In the genomic region with DNA sequence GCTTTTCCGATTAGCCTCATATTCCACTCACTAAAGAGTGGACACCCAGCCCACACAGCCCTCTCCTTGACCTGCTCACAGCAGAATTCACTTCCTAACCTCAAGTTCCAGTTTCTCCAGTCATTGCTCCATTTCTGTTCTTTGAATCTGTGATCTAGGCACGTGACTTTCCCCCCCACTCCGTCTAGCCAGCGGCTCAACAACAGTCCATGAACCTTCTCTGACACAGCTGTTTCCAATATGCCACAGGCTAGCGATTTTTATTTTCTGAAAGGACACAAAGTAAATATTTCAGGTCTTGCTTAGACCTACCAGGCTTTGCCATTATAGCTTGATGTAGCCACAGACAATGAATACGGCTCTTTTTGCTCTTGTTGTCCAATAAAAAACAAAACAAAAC, we compare ENCODE assay signal across 26 mouse cellular contexts.
DNase-seq lines count a peak whose midpoint lies in the region; ATAC-seq and TF ChIP-seq lines count a peak whose summit lies in the region.
"Had no signal": no experiment of that assay in that cellular context is flagged by ENCODE, and none has a peak within 500 bp of the region (broad histone marks: within the 10 kb centered on the region; RNA-seq: fewer than 3 reads in every experiment).

No protein-coding gene starts in this region.

- TF ChIP-seq POLR2A in embryonic fibroblast, embryonic 13.5 days (IDR thresholded peaks at IDR 0.05; ENCODE audit: low read depth, low read length), result no peak

- no peaks in the 10 kb centered on the region for H3K9me3 ChIP-seq in embryonic facial prominence, embryonic 10.5 days
- H3K9me3 ChIP-seq in limb, embryonic 12.5 days, result no peaks in the 10 kb centered on the region
- H3K9me3 ChIP-seq: forebrain, embryonic 10.5 days; hindbrain, embryonic 12.5 days; kidney, embryonic 15.5 days; liver, embryonic 15.5 days; lung, embryonic 15.5 days; neural tube, embryonic 15.5 days had no signal

- peak; percentile 65 for DNase-seq in embryonic facial prominence, embryonic 10.5 days (ENCODE audit: low spot score)
- no peak for DNase-seq in gastrocnemius, adult 8-10 months (ENCODE audit: low spot score in 2 of 2)
- no peak for DNase-seq in lung, postnatal 25 days (ENCODE audit: low spot score)
- DNase-seq in thymus, postnatal 4 days, result no peak
- DNase-seq: adrenal gland, postnatal 10 days; cerebellum, adult 2 months; cerebellum, postnatal 36 days; gastrocnemius, postnatal 25 days; heart, adult 18-20 months; kidney, adult 11 months; kidney, postnatal 36 days; left cerebral cortex, postnatal 4 days; thymus, adult 2 months had no signal

- peak overlapping the region; percentile 40 for H3K27ac ChIP-seq in embryonic facial prominence, embryonic 10.5 days (replicated peaks)
- H3K27ac ChIP-seq in embryonic fibroblast, embryonic 13.5 days (ENCODE audit: insufficient read depth, low read length), result peak overlapping the region; percentile 10; the same call in 1 of the 2 replicates
- H3K27ac ChIP-seq in limb, embryonic 12.5 days, result peak overlapping the region; percentile 83
- H3K27ac ChIP-seq: forebrain, embryonic 10.5 days; hindbrain, embryonic 12.5 days; kidney, embryonic 15.5 days; left cerebral cortex, adult 2 months; liver, embryonic 15.5 days; lung, embryonic 15.5 days; macrophage; neural tube, embryonic 15.5 days; stomach, postnatal 0 days had no signal

- H3K36me3 ChIP-seq in C2C12 (ENCODE audit: control insufficient read depth, insufficient read depth), result no peaks in the 10 kb centered on the region
- H3K36me3 ChIP-seq in embryonic facial prominence, embryonic 10.5 days (replicated peaks), result no peaks in the 10 kb centered on the region
- no peaks in the 10 kb centered on the region for H3K36me3 ChIP-seq in limb, embryonic 12.5 days
- H3K36me3 ChIP-seq: forebrain, embryonic 10.5 days; hindbrain, embryonic 12.5 days; kidney, embryonic 15.5 days; liver, embryonic 15.5 days; lung, embryonic 15.5 days; neural tube, embryonic 15.5 days had no signal

- peak; percentile 56 for ATAC-seq in limb, embryonic 12.5 days (ENCODE audit: insufficient number of reproducible peaks, insufficient read depth, low FRiP score, low TSS enrichment, low read depth)
- ATAC-seq: forebrain, embryonic 16.5 days had no signal

- H3K4me3 ChIP-seq in C2C12 (ENCODE audit: insufficient read depth, poor library complexity, severe bottlenecking), result no peak overlapping the region
- no peak overlapping the region for H3K4me3 ChIP-seq in embryonic facial prominence, embryonic 10.5 days
- no peak overlapping the region for H3K4me3 ChIP-seq in embryonic fibroblast, embryonic 13.5 days (ENCODE audit: insufficient read depth, low read length)
- H3K4me3 ChIP-seq in limb, embryonic 12.5 days (replicated peaks), result no peak overlapping the region
- H3K4me3 ChIP-seq: forebrain, embryonic 10.5 days; hindbrain, embryonic 12.5 days; kidney, embryonic 15.5 days; left cerebral cortex, adult 2 months; liver, embryonic 15.5 days; lung, embryonic 15.5 days; neural tube, embryonic 15.5 days had no signal

- no peak for TF ChIP-seq CTCF in C2C12 (IDR thresholded peaks at IDR 0.05; ENCODE audit: control insufficient read depth, insufficient read depth, insufficient read length)
- TF ChIP-seq CTCF in embryonic fibroblast, embryonic 13.5 days (IDR thresholded peaks at IDR 0.05; ENCODE audit: borderline replicate concordance, insufficient read depth, low read length), result no peak

- H3K79me3 ChIP-seq in C2C12 (ENCODE audit: low read depth), result no peaks in the 10 kb centered on the region

- peaks cover 47% of the 10 kb centered on the region for H3K27me3 ChIP-seq in C2C12 (ENCODE audit: control insufficient read depth, insufficient read depth, insufficient read length)
- H3K27me3 ChIP-seq in embryonic facial prominence, embryonic 10.5 days (replicated peaks; ENCODE audit: low read depth, poor library complexity, severe bottlenecking), result no peaks in the 10 kb centered on the region
- no peaks in the 10 kb centered on the region for H3K27me3 ChIP-seq in limb, embryonic 12.5 days
- H3K27me3 ChIP-seq: hindbrain, embryonic 12.5 days; kidney, embryonic 15.5 days; lung, embryonic 15.5 days; neural tube, embryonic 15.5 days had no signal

- no peak overlapping the region for H3K4me2 ChIP-seq in limb, embryonic 12.5 days
- H3K4me2 ChIP-seq: hindbrain, embryonic 12.5 days; kidney, embryonic 15.5 days; liver, embryonic 15.5 days; lung, embryonic 15.5 days; neural tube, embryonic 15.5 days had no signal

- peaks cover 23% of the 10 kb centered on the region for H3K4me1 ChIP-seq in embryonic facial prominence, embryonic 10.5 days
- 0 out of 2 replicates have a peak, but pooled peaks cover 2% of the 10 kb centered on the region for H3K4me1 ChIP-seq in embryonic fibroblast, embryonic 13.5 days (ENCODE audit: control insufficient read depth, insufficient read depth, low read length)
- H3K4me1 ChIP-seq in limb, embryonic 12.5 days (replicated peaks), result peaks cover 44% of the 10 kb centered on the region
- H3K4me1 ChIP-seq: hindbrain, embryonic 12.5 days; kidney, embryonic 15.5 days; liver, embryonic 15.5 days; lung, embryonic 15.5 days; neural tube, embryonic 15.5 days had no signal

- H3K79me2 ChIP-seq in C2C12 (ENCODE audit: control insufficient read depth, insufficient read depth), result no peaks in the 10 kb centered on the region

- no peak overlapping the region for H3K9ac ChIP-seq in limb, embryonic 12.5 days (replicated peaks)
- H3K9ac ChIP-seq: hindbrain, embryonic 12.5 days; kidney, embryonic 15.5 days; liver, embryonic 15.5 days; lung, embryonic 15.5 days; neural tube, embryonic 15.5 days had no signal

- H3ac ChIP-seq in C2C12 (ENCODE audit: control insufficient read depth, insufficient read length, low read depth), result no peak overlapping the region

- WGBS in embryonic facial prominence, embryonic 10.5 days, result 67% methylated on average over 6 of the region's 6 CpGs
- 24% methylated on average over 6 of the region's 6 CpGs for WGBS in limb, embryonic 12.5 days

TF ChIP-seq in C2C12, 6 proteins besides CTCF, POLR2A, EP300 and RAD21:
- peak; percentile 17 for TF ChIP-seq USF1 (IDR thresholded peaks at IDR 0.05; ENCODE audit: low read depth)
- no peak for TF ChIP-seq MYOG (IDR thresholded peaks at IDR 0.05; ENCODE audit: control insufficient read depth, extremely low read depth, insufficient read length)

Comparison
In these comparisons a context has a peak if more than half of its experiments do, and no peak if none do; other contexts are left out.
1. H3K27ac ChIP-seq: peak in every context shown above with its lines; median percentile 83 in limb, embryonic 12.5 days; 40 in embryonic facial prominence, embryonic 10.5 days; 10 in embryonic fibroblast, embryonic 13.5 days.